Mouse (Mus musculus) hindbrain, embryonic 12.5 days (tissue): ENCODE data around the gene Chchd10. TPM values are rescaled to one million over a fixed set of nuclear protein-coding genes. Genes with fewer than 3 reads are reported as not detected.
A peak's percentile ranks its signal among the peaks of the same experiment; 100 is the strongest.

Experiments used
- ATAC-seq: fragments of 200-750 bp; cut with Nextera tagmentation; 2 replicates; pipeline ENCODE4 v1.8.0; 2017; ENCODE audit warnings: moderate TSS enrichment; ENCODE audit not compliant: low FRiP score
- H3K27ac ChIP-seq: fragments of 300-500 bp; sonication (generic); 2 replicates; pipeline ENCODE4 v1.5.1; 2016; ENCODE audit warnings: mild to moderate bottlenecking
- H3K27me3 ChIP-seq: fragments of 300-500 bp; sonication (generic); 2 replicates; pipeline ENCODE4 v1.6.1; 2016; ENCODE audit warnings: mild to moderate bottlenecking
- H3K36me3 ChIP-seq: fragments of 300-500 bp; sonication (generic); 2 replicates; pipeline ENCODE4 v1.6.1; 2016; ENCODE audit warnings: mild to moderate bottlenecking
- H3K4me1 ChIP-seq: fragments of 300-500 bp; sonication (generic); 2 replicates; pipeline ENCODE4 v1.6.1; 2016
- H3K4me2 ChIP-seq: fragments of 300-500 bp; sonication (generic); replicated peaks from 2 replicates; pipeline ENCODE4 v1.6.1; 2016; ENCODE audit warnings: mild to moderate bottlenecking
- H3K4me3 ChIP-seq: fragments of 300-500 bp; sonication (generic); 2 replicates; pipeline ENCODE4 v1.5.1; 2016; ENCODE audit warnings: mild to moderate bottlenecking
- H3K9ac ChIP-seq: fragments of 300-500 bp; sonication (generic); 2 replicates; pipeline ENCODE4 v1.6.1; 2016; ENCODE audit warnings: mild to moderate bottlenecking, moderate library complexity
- H3K9me3 ChIP-seq: fragments of 300-500 bp; sonication (generic); replicated peaks from 2 replicates; pipeline ENCODE4 v1.6.1; 2016; ENCODE audit warnings: mild to moderate bottlenecking
- WGBS: fragments of 180-500 bp; shearing (Covaris S2); methylation state at CpG from one replicate; pipeline ENCODE4 v1.1.7; 2016; 5-methylcytosine and 5-hydroxymethylcytosine counted together
- polyA plus RNA-seq: library from polyadenylated mRNA; unstranded; fragments of >200 nt; fragmentation: Nextera tagmentation; extraction: Ambion mirVana; gene quantifications from 2 replicates; pipeline ENCODE4 v1.2.1, GENCODE M21; 2016

The Chchd10 gene
- polyA plus RNA-seq, 1 experiment from 2014 or later, result 15.4 TPM

GRCm38 (mm10) chr10:75944066-75944772 is 11.3 kb downstream of the Chchd10 start:
- ATAC-seq, result peak; percentile 54; the same call in 1 of the 2 replicates
- no peak overlapping the region for H3K4me3 ChIP-seq
- H3K9ac ChIP-seq, result no peak overlapping the region
- 15% methylated on average over 11 of the region's 11 CpGs for WGBS
- H3K27me3 ChIP-seq, result peaks cover 13% of the 10 kb centered on the region
- H3K4me2 ChIP-seq, result no peak overlapping the region
- no peaks in the 10 kb centered on the region for H3K36me3 ChIP-seq
- peak overlapping the region; percentile 60 for H3K27ac ChIP-seq
- H3K4me1 ChIP-seq, result peaks cover 15% of the 10 kb centered on the region; the same call in 1 of the 2 replicates
- no peaks in the 10 kb centered on the region for H3K9me3 ChIP-seq

GRCm38 (mm10) chr10:75945213-75945612 is 12.3 kb downstream of the Chchd10 start:
- H3K9ac ChIP-seq, result no peak overlapping the region
- no peak overlapping the region for H3K4me3 ChIP-seq
- peaks cover 10% of the 10 kb centered on the region; the same call in 1 of the 2 replicates for H3K4me1 ChIP-seq
- no peaks in the 10 kb centered on the region for H3K9me3 ChIP-seq
- WGBS, result 88% methylated on average over 7 of the region's 7 CpGs
- no peak overlapping the region for H3K4me2 ChIP-seq
- no peak overlapping the region for H3K27ac ChIP-seq
- no peaks in the 10 kb centered on the region for H3K36me3 ChIP-seq
- peaks cover 17% of the 10 kb centered on the region for H3K27me3 ChIP-seq
- no peak for ATAC-seq

GRCm38 (mm10) chr10:75945896-75946295 is 13.0 kb downstream of the Chchd10 start:
- H3K36me3 ChIP-seq, result no peaks in the 10 kb centered on the region

GRCm38 (mm10) chr10:75948079-75948478 is 15.1 kb downstream of the Chchd10 start:
- Histone ChIP-seq H3K27ac (no peak overlapping the region), H3K4me3 (no peak overlapping the region), H3K4me2 (no peak overlapping the region), H3K36me3 (no peaks in the 10 kb centered on the region), H3K27me3 (peaks cover 26% of the 10 kb centered on the region), H3K4me1 (peaks cover 20% of the 10 kb centered on the region), H3K9me3 (no peaks in the 10 kb centered on the region), H3K9ac (no peak overlapping the region)
- WGBS, result 81% methylated on average over 5 of the region's 5 CpGs
- no peak for ATAC-seq

More at GRCm38 (mm10) chr10:75945896-75946295, 13.0 kb downstream of the Chchd10 start:
- Histone ChIP-seq H3K4me3 (no peak overlapping the region), H3K9ac (no peak overlapping the region), H3K9me3 (no peaks in the 10 kb centered on the region), H3K4me1 (peaks cover 16% of the 10 kb centered on the region), H3K4me2 (no peak overlapping the region), H3K27ac (no peak overlapping the region), H3K27me3 (peaks cover 21% of the 10 kb centered on the region)
- WGBS, result 83% methylated on average over 7 of the region's 7 CpGs
- ATAC-seq, result no peak

GRCm38 (mm10) chr10:75949053-75950045 is 16.4 kb downstream of the Chchd10 start:
- H3K4me2 ChIP-seq, result no peak overlapping the region
- ATAC-seq, result no peak
- no peak overlapping the region for H3K27ac ChIP-seq
- H3K9me3 ChIP-seq, result no peaks in the 10 kb centered on the region
- H3K36me3 ChIP-seq, result no peaks in the 10 kb centered on the region
- H3K4me1 ChIP-seq, result peaks cover 11% of the 10 kb centered on the region
- H3K4me3 ChIP-seq, result no peak overlapping the region
- no peak overlapping the region for H3K9ac ChIP-seq
- peaks cover 32% of the 10 kb centered on the region for H3K27me3 ChIP-seq
- 81% methylated on average over 22 of the region's 22 CpGs for WGBS

- H3K4me3 ChIP-seq, result peak overlapping the region; percentile 38
- H3K27me3 ChIP-seq, result peaks cover 35% of the 10 kb centered on the region
- peaks cover 10% of the 10 kb centered on the region for H3K4me1 ChIP-seq
- H3K4me2 ChIP-seq, result peak overlapping the region; percentile 79
- H3K9ac ChIP-seq, result peak overlapping the region; percentile 63
- WGBS, result 3% methylated on average over 23 of the region's 23 CpGs
- H3K36me3 ChIP-seq, result no peaks in the 10 kb centered on the region
- no peak overlapping the region for H3K27ac ChIP-seq
- no peaks in the 10 kb centered on the region for H3K9me3 ChIP-seq
- peak; percentile 61 for ATAC-seq
Observed at GRCm38 (mm10) chr10:75950791-75951210, 17.9 kb downstream of the Chchd10 start.

GRCm38 (mm10) chr10:75951424-75952050 is 18.6 kb downstream of the Chchd10 start:
- no peak for ATAC-seq

GRCm38 (mm10) chr10:75954381-75954811 is 21.5 kb downstream of the Chchd10 start, which contains the start of gene Gm5134:
TSS of gene Gm5134 (plus strand) at chr10:75954514.
- Histone ChIP-seq H3K9me3 (no peaks in the 10 kb centered on the region), H3K4me1 (peaks cover 10% of the 10 kb centered on the region), H3K9ac (no peak within 1 kb of the TSS), H3K4me2 (peak within 1 kb of the TSS; percentile 42), H3K27me3 (peaks cover 28% of the 10 kb centered on the region), H3K36me3 (no peaks in the 10 kb centered on the region), H3K27ac (no peak within 1 kb of the TSS), H3K4me3 (peak within 1 kb of the TSS; percentile 11; the same call in 1 of the 2 replicates)
- no peak for ATAC-seq
- 32% methylated on average over 20 of the region's 20 CpGs for WGBS

More at GRCm38 (mm10) chr10:75951424-75952050, 18.6 kb downstream of the Chchd10 start:
- peaks cover 35% of the 10 kb centered on the region for H3K27me3 ChIP-seq
- no peaks in the 10 kb centered on the region for H3K36me3 ChIP-seq
- peak overlapping the region; percentile 79 for H3K4me2 ChIP-seq
- peak overlapping the region; percentile 63 for H3K9ac ChIP-seq
- WGBS, result 5% methylated on average over 13 of the region's 13 CpGs
- peaks cover 10% of the 10 kb centered on the region for H3K4me1 ChIP-seq
- no peaks in the 10 kb centered on the region for H3K9me3 ChIP-seq
- no peak overlapping the region for H3K27ac ChIP-seq
- peak overlapping the region; percentile 38 for H3K4me3 ChIP-seq

GRCm38 (mm10) chr10:75973846-75974245 is 40.9 kb downstream of the Chchd10 start:
- no peak overlapping the region for H3K27ac ChIP-seq
- WGBS, result 89% methylated on average over 10 of the region's 10 CpGs
- H3K9ac ChIP-seq, result no peak overlapping the region
- ATAC-seq, result no peak
- no peaks in the 10 kb centered on the region for H3K27me3 ChIP-seq
- 0 out of 2 replicates have a peak, but pooled peaks cover 2% of the 10 kb centered on the region for H3K4me1 ChIP-seq
- no peaks in the 10 kb centered on the region for H3K9me3 ChIP-seq
- no peak overlapping the region for H3K4me2 ChIP-seq
- no peak overlapping the region for H3K4me3 ChIP-seq
- no peaks in the 10 kb centered on the region for H3K36me3 ChIP-seq

- ATAC-seq, result no peak
- 0 out of 2 replicates have a peak, but pooled peaks cover 2% of the 10 kb centered on the region for H3K4me1 ChIP-seq
- no peaks in the 10 kb centered on the region for H3K27me3 ChIP-seq
- H3K4me2 ChIP-seq, result no peak overlapping the region
- no peak overlapping the region for H3K9ac ChIP-seq
- H3K9me3 ChIP-seq, result no peaks in the 10 kb centered on the region
- WGBS, result 78% methylated on average over 5 of the region's 5 CpGs
- H3K36me3 ChIP-seq, result no peaks in the 10 kb centered on the region
- H3K4me3 ChIP-seq, result no peak overlapping the region
- no peak overlapping the region for H3K27ac ChIP-seq
Observed at GRCm38 (mm10) chr10:75975216-75975615, 42.3 kb downstream of the Chchd10 start.

GRCm38 (mm10) chr10:75978119-75978834 is 45.3 kb downstream of the Chchd10 start:
- WGBS, result 47% methylated on average over 10 of the region's 10 CpGs
- Histone ChIP-seq H3K9ac (no peak overlapping the region), H3K27ac (no peak overlapping the region), H3K4me3 (no peak overlapping the region), H3K36me3 (no peaks in the 10 kb centered on the region), H3K4me1 (0 out of 2 replicates have a peak, but pooled peaks cover 2% of the 10 kb centered on the region), H3K27me3 (no peaks in the 10 kb centered on the region), H3K9me3 (no peaks in the 10 kb centered on the region), H3K4me2 (no peak overlapping the region)
- ATAC-seq, result no peak
